Mouse (Mus musculus) midbrain, postnatal 0 days (tissue): Measurements from ENCODE around the gene 1700015F17Rik. TPM values are rescaled to one million over a fixed set of nuclear protein-coding genes. Genes with fewer than 3 reads are reported as not detected.

Experiments used
- ATAC-seq: fragments of 200-750 bp; cut with Nextera tagmentation; 2 replicates; pipeline ENCODE4 v1.8.0; 2017; ENCODE audit warnings: moderate number of reproducible peaks, mild to moderate bottlenecking, moderate TSS enrichment, moderate library complexity; ENCODE audit not compliant: low FRiP score
- DNase-seq: peaks from one replicate; pipeline ENCODE4 v3.0.0-alpha.2; 2015; ENCODE audit warnings: low spot score
- H3K27ac ChIP-seq: fragments of 300-500 bp; sonication (generic); 2 replicates; pipeline ENCODE4 v1.5.1; 2014; ENCODE audit warnings: low read depth, mild to moderate bottlenecking, low read length, mixed read lengths
- H3K27me3 ChIP-seq: fragments of 300-500 bp; sonication (generic); 2 replicates; pipeline ENCODE4 v1.6.1; 2014; ENCODE audit warnings: low read length, control low read depth, mixed read lengths; ENCODE audit not compliant: insufficient read depth
- H3K36me3 ChIP-seq: fragments of 300-500 bp; sonication (generic); 2 replicates; pipeline ENCODE4 v1.6.1; 2014; ENCODE audit warnings: low read length, control low read depth, mixed read lengths; ENCODE audit not compliant: insufficient read depth
- H3K4me1 ChIP-seq: fragments of 300-500 bp; sonication (generic); 2 replicates; pipeline ENCODE4 v1.6.1; 2014; ENCODE audit warnings: mild to moderate bottlenecking, control low read depth, antibody characterized with exemption, low read length, mixed read lengths; ENCODE audit not compliant: insufficient read depth
- H3K4me2 ChIP-seq: fragments of 300-500 bp; sonication (generic); 2 replicates; pipeline ENCODE4 v1.6.1; 2014; ENCODE audit warnings: low read depth, mild to moderate bottlenecking, low read length, mixed read lengths; ENCODE audit not compliant: poor library complexity, severe bottlenecking
- H3K4me3 ChIP-seq: fragments of 300-500 bp; sonication (generic); 2 replicates; pipeline ENCODE4 v1.5.1; 2014; ENCODE audit warnings: low read depth, mild to moderate bottlenecking, low read length, moderate library complexity
- H3K9ac ChIP-seq: fragments of 300-500 bp; sonication (generic); replicated peaks from 2 replicates; pipeline ENCODE4 v1.6.1; 2014; ENCODE audit warnings: mild to moderate bottlenecking, low read length, moderate library complexity, mixed read lengths; ENCODE audit not compliant: poor library complexity, severe bottlenecking
- H3K9me3 ChIP-seq: fragments of 300-500 bp; sonication (generic); 2 replicates; pipeline ENCODE4 v1.6.1; 2016; ENCODE audit warnings: low read length, control low read depth
- CTCF ChIP-seq: IDR thresholded peaks from 2 replicates; pipeline ENCODE4 v1.5.1; 2016; ENCODE audit warnings: antibody characterized with exemption, mild to moderate bottlenecking
- WGBS: fragments of 180-500 bp; shearing (Covaris S2); extraction: QIAGEN DNeasy Blood & Tissue Kit; methylation state at CpG from one replicate; pipeline ENCODE4 v1.1.7; 2014; 5-methylcytosine and 5-hydroxymethylcytosine counted together
- polyA plus RNA-seq: library from polyadenylated mRNA; unstranded; fragments of >200 nt; fragmentation: Nextera tagmentation; extraction: Ambion mirVana; gene quantifications from 2 replicates; pipeline ENCODE4 v1.2.1, GENCODE M21; 2015
- total RNA-seq: library from RNA; depleted of rRNA; stranded (reverse); fragments of >200 nt; gene quantifications from 2 replicates; pipeline ENCODE4 v1.2.3, GENCODE M21; 2014

The 1700015F17Rik gene
- total and polyA plus RNA-seq, 2 experiments from 2014 or later, result 0.22 TPM; not detected in 1

DNA sequence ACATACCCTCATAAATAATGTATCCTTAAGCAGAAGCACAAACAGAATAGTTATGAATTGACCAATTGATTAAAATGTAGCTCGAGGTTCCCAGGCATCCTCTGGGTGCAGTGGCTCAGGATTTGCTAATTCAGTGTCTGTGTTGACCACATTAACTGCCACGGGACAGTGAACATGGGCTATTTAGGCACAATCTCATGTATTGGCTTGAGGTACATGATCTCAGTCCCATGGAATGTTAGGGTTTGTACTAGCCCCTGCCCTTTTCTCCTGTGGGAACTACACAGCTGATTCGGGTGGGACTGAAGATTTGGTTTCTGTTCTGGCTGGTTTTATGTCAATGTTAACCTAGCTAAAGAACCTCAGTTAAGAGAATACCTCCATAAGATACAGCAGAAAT lies 17.4 kb upstream of the 1700015F17Rik start:
- DNase-seq (no peak), ATAC-seq (no peak)
- WGBS, result 39% methylated on average over 3 of the region's 3 CpGs

GRCm38 (mm10) chr5:5495042-5495441 lies 16.1 kb upstream of the 1700015F17Rik start:
- H3K9ac ChIP-seq, result no peak overlapping the region
- ATAC-seq, result peak; percentile 39; the same call in 1 of the 2 replicates
- H3K36me3 ChIP-seq, result no peaks in the 10 kb centered on the region
- no peak overlapping the region for H3K27ac ChIP-seq
- TF ChIP-seq CTCF, result no peak
- no peak overlapping the region for H3K4me2 ChIP-seq
- 83% methylated on average over 4 of the region's 4 CpGs for WGBS
- no peaks in the 10 kb centered on the region for H3K9me3 ChIP-seq
- no peak for DNase-seq
- no peak overlapping the region for H3K4me3 ChIP-seq
- no peaks in the 10 kb centered on the region for H3K4me1 ChIP-seq
- no peaks in the 10 kb centered on the region for H3K27me3 ChIP-seq

More for the DNA sequence above, 17.4 kb upstream of the 1700015F17Rik start:
- no peak overlapping the region for H3K4me3 ChIP-seq
- no peaks in the 10 kb centered on the region for H3K9me3 ChIP-seq
- no peak for TF ChIP-seq CTCF
- no peak overlapping the region for H3K9ac ChIP-seq
- H3K36me3 ChIP-seq, result no peaks in the 10 kb centered on the region
- H3K27me3 ChIP-seq, result no peaks in the 10 kb centered on the region
- no peak overlapping the region for H3K4me2 ChIP-seq
- no peak overlapping the region for H3K27ac ChIP-seq
- H3K4me1 ChIP-seq, result no peaks in the 10 kb centered on the region

- 44% methylated on average over 16 of the region's 16 CpGs for WGBS
- ATAC-seq (peak; percentile 75), DNase-seq (peak; percentile 74)
- Histone ChIP-seq H3K4me2 (no peak overlapping the region), H3K4me1 (no peaks in the 10 kb centered on the region), H3K27me3 (no peaks in the 10 kb centered on the region), H3K9me3 (no peaks in the 10 kb centered on the region), H3K36me3 (no peaks in the 10 kb centered on the region), H3K27ac (no peak overlapping the region), H3K9ac (no peak overlapping the region), H3K4me3 (no peak overlapping the region)
- peak; percentile 93 for TF ChIP-seq CTCF
Observed at GRCm38 (mm10) chr5:5494269-5495005, 15.5 kb upstream of the 1700015F17Rik start.

DNA sequence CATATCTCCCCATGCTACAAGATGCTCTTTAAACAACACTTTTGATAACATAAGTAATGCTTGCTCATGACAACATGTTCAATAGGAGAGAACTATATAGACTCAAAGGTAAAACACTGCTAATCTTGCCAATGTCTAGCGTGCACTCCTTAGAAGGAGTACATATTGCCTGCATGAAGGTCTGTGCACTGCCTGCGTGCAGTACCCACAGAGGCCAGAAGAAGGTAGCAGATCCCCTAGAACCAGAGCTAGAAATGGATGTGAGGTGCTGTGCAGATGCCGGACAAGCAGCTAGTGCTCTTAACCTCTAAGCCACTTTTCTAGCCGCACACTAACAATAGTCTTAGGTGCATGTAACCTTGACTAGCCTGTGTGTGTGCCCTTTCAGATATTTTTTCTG lies 13.2 kb upstream of the 1700015F17Rik start:
- H3K9ac ChIP-seq, result no peak overlapping the region
- no peaks in the 10 kb centered on the region for H3K27me3 ChIP-seq
- no peak overlapping the region for H3K27ac ChIP-seq
- H3K4me1 ChIP-seq, result no peaks in the 10 kb centered on the region
- H3K9me3 ChIP-seq, result no peaks in the 10 kb centered on the region
- DNase-seq (no peak), ATAC-seq (no peak)
- TF ChIP-seq CTCF, result peak; percentile 20
- H3K4me3 ChIP-seq, result no peak overlapping the region
- H3K36me3 ChIP-seq, result no peaks in the 10 kb centered on the region
- no peak overlapping the region for H3K4me2 ChIP-seq
- WGBS, result 94% methylated on average over 4 of the region's 4 CpGs

DNA sequence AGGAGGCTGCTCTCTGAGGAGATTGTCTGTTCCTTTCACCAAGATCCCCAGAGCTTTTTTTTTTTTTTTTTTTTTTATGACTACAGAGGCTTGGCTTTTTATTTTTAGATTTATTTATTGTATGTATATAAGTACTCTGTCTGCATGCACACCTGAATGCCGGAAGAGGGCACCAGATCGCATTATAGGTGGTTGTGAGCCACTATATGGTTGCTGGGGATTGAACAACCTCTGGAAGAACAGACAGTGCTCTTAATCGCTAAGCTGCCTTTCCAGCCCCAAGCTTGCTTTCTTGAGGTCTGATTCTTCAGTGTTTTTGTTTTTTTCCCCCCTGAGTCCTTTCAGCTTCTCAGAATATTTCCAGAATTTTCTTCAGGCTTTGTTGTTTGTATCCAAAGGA lies 7.1 kb upstream of the 1700015F17Rik start:
- WGBS, result 32% methylated on average over 3 of the region's 3 CpGs
- Histone ChIP-seq H3K4me3 (no peak overlapping the region), H3K36me3 (no peaks in the 10 kb centered on the region), H3K4me2 (no peak overlapping the region), H3K27me3 (no peaks in the 10 kb centered on the region), H3K9ac (no peak overlapping the region), H3K4me1 (no peaks in the 10 kb centered on the region), H3K27ac (no peak overlapping the region), H3K9me3 (no peaks in the 10 kb centered on the region)
- DNase-seq (no peak), ATAC-seq (no peak)
- TF ChIP-seq CTCF, result no peak

DNA sequence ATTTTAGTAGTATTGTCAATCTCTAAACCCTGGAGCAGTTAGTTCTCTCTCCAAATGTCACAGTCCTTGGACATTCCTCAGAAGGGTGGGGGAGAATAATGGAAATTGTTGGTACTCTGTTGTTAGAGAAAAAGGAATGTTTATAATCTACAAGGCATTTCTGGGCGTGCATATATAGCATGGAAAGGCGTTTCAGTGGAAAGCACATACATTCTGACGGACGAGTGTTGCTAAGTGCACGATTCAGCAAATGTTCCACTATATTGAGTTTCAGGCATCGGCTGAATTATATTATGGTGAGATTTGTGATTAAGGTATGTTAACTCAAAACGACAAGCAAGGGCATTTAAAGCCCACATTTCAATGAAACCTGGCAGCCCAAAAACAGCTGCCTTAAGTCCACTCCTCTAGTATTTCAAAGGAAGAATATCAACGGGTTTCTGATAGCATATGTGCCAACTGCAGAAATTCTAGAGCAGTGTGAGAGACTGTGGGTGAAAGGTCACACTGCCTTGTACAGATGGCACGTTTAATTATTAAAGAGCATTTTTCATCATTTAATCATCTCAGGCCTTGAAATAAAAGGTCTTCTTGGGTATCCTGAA lies 4.4 kb upstream of the 1700015F17Rik start:
- ATAC-seq, result no peak
- WGBS, result 68% methylated on average over 9 of the region's 9 CpGs
- no peak for DNase-seq

More for the DNA sequence above, 4.4 kb upstream of the 1700015F17Rik start:
- Histone ChIP-seq H3K4me3 (no peak overlapping the region), H3K9me3 (no peaks in the 10 kb centered on the region), H3K36me3 (no peaks in the 10 kb centered on the region), H3K27ac (no peak overlapping the region), H3K27me3 (no peaks in the 10 kb centered on the region), H3K9ac (no peak overlapping the region), H3K4me1 (no peaks in the 10 kb centered on the region), H3K4me2 (no peak overlapping the region)
- TF ChIP-seq CTCF, result no peak
